Mouse (Mus musculus) cerebellum, postnatal 14 days (tissue): ENCODE results near the gene Olfr824.
"Not testable (repeated sequence)": the region's sequence is repeated elsewhere in the genome, so short reads cannot be mapped to it uniquely, and the experiment has no call there.

ENCODE experiments used
- DNase-seq, 2 experiments: peaks; one replicate each; pipeline ENCODE4 v3.0.0; 2021; ENCODE audit warnings: mixed read lengths in 2 of 2

Gene Olfr824

DNA sequence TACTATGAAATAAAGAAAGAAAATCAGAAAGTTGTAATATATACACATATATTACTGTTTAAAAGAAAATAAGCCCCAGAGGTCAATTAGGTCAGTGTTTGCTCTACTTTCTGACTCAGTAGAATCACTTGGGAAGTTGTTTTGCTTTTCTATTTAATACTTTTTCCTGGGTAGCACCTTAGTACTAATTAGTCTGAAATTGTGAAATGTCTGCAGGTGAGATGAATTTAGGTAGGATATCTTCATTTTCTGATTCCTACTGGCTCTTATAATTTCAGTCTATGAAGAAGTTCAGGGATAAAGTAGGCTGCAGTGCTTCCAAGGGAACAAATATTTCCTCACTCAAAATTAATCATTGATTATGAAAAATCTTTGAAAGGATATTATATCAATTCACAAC, at the start of gene Olfr824:
Olfr824 (minus strand) TSS at position 101 of the 400 bp plus-strand sequence.
- not testable (repeated sequence) for DNase-seq

DNA sequence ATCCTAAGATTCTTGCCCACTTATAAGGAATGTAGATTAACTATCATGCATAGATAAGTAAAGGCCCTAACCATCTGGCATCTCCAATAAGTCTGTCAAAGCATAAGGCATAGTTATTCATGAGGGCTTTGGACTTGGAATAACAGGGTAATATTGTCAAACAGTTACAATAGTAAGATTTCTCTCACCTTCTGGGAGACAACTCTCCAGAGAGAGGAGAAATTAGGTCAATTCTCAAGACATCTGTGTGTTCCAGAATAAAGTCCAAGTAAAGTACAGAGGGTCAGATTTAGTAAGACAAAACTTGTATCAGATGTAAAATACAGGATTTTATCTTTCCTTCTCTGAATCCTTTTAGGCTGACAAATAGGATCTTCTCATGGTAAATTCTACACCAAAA, 36.9 kb upstream of the Olfr824 start, which contains the start of gene Olfr825:
Olfr825 (minus strand) TSS at position 101 of the 400 bp plus-strand sequence.
- no peak for DNase-seq

DNA sequence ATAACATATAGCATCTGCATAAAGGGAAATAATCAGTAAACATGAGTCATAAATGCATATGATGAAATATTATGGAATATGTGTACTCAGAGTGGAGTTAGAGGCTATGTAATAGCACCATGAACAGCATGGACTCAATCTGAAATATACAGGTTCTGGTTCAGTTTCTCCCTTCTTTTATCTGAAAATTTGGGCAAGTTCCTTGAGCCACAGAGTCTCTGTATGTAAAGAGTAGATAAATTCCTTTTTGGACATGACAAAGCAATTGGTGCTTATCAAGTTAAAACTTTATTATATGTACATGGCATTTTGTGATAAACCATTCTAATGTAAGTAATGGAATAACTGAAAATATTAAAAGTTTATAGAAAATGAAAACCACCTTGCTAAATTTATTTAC, 35.4 kb upstream of the Olfr824 start:
- DNase-seq = no peak

DNA sequence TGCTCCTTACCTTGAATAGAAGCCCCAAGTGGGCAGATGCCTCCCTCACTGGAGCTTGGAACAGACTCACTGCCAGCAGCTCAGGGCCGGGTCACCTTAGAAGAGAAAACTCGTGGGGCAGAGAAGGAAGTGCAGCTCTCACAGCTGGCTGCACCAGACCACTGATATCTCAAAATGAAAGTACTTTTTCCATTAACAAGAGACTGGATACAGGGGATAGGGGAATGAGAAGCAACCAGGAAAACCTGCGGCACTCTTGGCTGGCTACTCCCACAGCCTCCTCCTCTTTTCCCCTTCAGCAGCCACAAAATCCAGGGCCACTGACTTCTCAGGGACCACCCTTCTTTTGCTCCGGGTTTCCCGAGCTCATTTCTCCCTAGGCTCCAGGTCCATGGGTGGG, 14.3 kb upstream of the Olfr824 start:
- DNase-seq = no peak

DNA sequence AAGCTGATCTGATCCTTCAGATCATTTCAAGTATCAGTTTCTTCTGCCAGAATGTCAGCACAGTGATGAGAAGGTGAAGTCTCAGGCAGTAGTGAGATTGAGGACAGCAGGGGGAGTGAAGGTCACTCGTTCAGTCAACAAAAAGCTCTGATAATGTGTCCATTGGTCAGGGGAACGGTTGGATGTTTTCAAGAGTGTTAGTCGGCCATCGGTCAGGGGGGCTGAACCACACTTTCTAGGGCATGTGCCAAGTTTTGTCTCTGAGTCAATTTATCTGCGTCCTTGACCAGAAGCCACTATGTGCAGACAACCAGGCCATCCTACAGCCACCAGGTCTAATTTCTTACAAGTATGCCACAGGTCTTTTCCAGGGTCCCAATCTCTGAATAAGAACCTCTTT, 12.7 kb upstream of the Olfr824 start:
- not testable (repeated sequence) for DNase-seq

DNA sequence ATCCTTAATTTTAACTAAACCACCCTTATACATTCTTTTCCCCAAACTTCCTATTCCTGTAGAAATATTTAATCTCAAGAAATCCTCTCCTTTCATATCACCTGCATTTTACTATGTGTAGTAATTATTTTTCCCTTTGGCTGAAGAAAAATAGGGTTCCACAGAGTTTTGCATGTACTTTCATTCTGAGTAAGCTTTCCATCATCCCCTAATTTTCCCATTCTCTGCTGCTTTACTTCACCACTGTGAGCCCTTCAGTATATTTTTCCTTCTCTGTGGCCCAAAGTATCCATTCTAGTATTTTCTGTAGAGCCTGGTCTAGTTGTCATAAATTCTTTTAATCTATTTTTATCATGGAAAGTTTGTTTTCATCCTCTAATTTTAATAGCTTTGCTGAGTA, 5.0 kb upstream of the Olfr824 start:
- DNase-seq = no peak

DNA sequence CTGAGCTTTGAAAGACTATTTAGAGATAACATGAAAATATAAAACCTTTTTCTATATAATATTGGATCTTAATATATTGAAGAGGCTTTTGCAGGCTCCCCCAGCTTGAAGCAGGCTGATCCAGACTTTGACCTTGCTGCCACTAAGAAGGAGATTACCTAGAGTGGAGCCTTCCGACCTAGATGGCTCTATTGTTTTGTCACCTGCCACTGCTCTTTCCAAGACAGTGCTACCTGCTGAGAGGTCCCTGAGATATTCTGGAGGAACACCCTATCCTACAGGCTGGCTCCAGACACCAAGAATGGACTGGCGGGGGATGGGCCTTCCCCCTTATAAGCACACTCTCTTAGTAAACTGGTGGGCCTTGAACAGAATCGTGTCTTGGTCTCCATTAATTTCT, 13.8 kb downstream of the Olfr824 start:
- not testable (repeated sequence) for DNase-seq

DNA sequence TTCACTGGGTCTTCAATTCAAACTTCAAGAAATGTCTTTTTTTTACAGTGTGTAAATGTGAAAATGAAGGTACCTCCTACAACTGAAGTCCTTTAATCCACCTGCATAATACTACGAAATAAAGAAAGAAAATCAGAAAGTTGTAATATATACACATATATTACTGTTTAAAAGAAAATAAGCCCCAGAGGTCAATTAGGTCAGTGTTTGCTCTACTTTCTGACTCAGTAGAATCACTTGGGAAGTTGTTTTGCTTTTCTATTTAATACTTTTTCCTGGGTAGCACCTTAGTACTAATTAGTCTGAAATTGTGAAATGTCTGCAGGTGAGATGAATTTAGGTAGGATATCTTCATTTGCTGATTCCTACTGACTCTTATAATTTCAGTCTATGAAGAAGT, 14.5 kb downstream of the Olfr824 start, which contains the start of gene Olfr823:
Olfr823 (minus strand) TSS at position 101 of the 400 bp plus-strand sequence.
- not testable (repeated sequence) for DNase-seq

DNA sequence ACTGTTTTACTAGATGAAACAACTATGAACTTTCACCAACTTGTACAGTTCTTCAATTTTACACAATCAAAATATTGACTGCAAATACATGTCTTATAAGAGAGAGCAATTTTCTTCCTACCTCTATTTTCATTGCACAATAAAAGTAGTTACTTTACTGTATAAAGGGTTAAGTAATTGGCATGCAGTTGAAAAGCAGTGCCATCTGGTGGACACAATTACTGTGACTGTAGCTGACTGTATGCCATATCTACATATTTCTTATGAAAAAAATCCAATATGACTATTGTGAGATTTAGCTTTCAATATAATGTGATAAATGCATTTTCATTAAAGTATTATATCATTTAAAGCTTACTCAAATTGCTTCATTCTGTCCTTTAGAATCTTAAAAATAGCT, 33.7 kb downstream of the Olfr824 start:
- peak; percentile 2 to 7 for DNase-seq

DNA sequence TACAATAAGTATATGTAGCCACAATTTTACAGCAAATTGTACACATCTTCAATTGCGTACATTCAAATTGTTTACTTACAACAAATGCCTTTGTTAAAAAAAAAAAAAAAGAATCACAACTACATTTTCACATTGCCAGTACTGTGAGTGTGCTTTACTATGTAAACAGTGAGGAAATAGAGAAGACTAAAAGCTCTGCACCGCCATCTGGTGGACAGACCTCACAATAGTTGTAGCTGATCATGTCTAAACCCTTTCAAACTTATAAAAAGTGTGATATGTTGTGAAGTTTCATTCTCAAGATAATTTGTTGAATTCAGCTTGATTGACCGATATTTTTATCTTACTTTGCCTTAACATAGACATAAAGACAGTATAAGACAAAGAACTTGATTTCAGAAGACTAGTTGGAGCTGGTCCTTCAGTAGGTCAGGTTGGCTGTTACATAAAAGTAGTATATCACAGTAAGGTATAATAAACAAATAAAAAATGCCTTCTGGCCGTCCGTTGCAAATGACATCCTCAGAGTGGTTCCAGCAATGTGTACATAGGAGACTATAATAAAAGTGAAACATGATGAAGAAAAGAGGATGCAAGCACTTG, 36.9 kb downstream of the Olfr824 start:
- peak; percentile 65 to 79 for DNase-seq
